Mouse (Mus musculus) hindbrain, embryonic 15.5 days (tissue): Measurements from ENCODE around the gene Tpst1. TPM values are rescaled to one million over a fixed set of nuclear protein-coding genes. Genes with fewer than 3 reads are reported as not detected.

Experiments used
- ATAC-seq: fragments of 200-750 bp; cut with Nextera tagmentation; 2 replicates; pipeline ENCODE4 v1.8.0; 2017; ENCODE audit warnings: low read depth, moderate number of reproducible peaks, moderate TSS enrichment; ENCODE audit not compliant: low FRiP score
- H3K27ac ChIP-seq: fragments of 300-500 bp; sonication (generic); replicated peaks from 2 replicates; pipeline ENCODE4 v1.5.1; 2015; ENCODE audit warnings: mild to moderate bottlenecking, inconsistent platforms
- H3K27me3 ChIP-seq: fragments of 300-500 bp; sonication (generic); 2 replicates; pipeline ENCODE4 v1.6.1; 2015; ENCODE audit warnings: control low read depth, inconsistent platforms
- H3K36me3 ChIP-seq: fragments of 300-500 bp; sonication (generic); 2 replicates; pipeline ENCODE4 v1.6.1; 2015; ENCODE audit warnings: control low read depth, inconsistent platforms
- H3K4me1 ChIP-seq: fragments of 300-500 bp; sonication (generic); replicated peaks from 2 replicates; pipeline ENCODE4 v1.6.1; 2015; ENCODE audit warnings: control low read depth, inconsistent platforms
- H3K4me2 ChIP-seq: fragments of 300-500 bp; sonication (generic); 2 replicates; pipeline ENCODE4 v1.6.1; 2015; ENCODE audit warnings: moderate library complexity, mild to moderate bottlenecking, inconsistent platforms
- H3K4me3 ChIP-seq: fragments of 300-500 bp; sonication (generic); 2 replicates; pipeline ENCODE4 v1.5.1; 2015; ENCODE audit warnings: mild to moderate bottlenecking, inconsistent platforms
- H3K9ac ChIP-seq: fragments of 300-500 bp; sonication (generic); 2 replicates; pipeline ENCODE4 v1.6.1; 2015; ENCODE audit warnings: inconsistent platforms
- H3K9me3 ChIP-seq: fragments of 300-500 bp; sonication (generic); 2 replicates; pipeline ENCODE4 v1.6.1; 2016; ENCODE audit warnings: control low read depth, inconsistent platforms
- WGBS: fragments of 180-500 bp; shearing (Covaris S2); methylation state at CpG from one replicate; pipeline ENCODE4 v1.1.7; 2015; 5-methylcytosine and 5-hydroxymethylcytosine counted together
- polyA plus RNA-seq: library from polyadenylated mRNA; unstranded; fragments of >200 nt; fragmentation: Nextera tagmentation; extraction: Ambion mirVana; gene quantifications from 2 replicates; pipeline ENCODE4 v1.2.1, GENCODE M21; 2015

Tpst1 gene
- polyA plus RNA-seq, 1 experiment from 2014 or later = 59.8 TPM

- no peak overlapping the region for H3K9ac ChIP-seq
- 0 out of 2 replicates have a peak, but pooled peaks cover 8% of the 10 kb centered on the region for H3K36me3 ChIP-seq
- no peak overlapping the region for H3K4me3 ChIP-seq
- H3K4me1 ChIP-seq = no peaks in the 10 kb centered on the region
- ATAC-seq = no peak
- H3K9me3 ChIP-seq = no peaks in the 10 kb centered on the region
- H3K27me3 ChIP-seq = no peaks in the 10 kb centered on the region
- WGBS = 94% methylated on average over 13 of the region's 13 CpGs
- no peak overlapping the region for H3K27ac ChIP-seq
- no peak overlapping the region for H3K4me2 ChIP-seq
These were observed 63.5 kb downstream of the Tpst1 start for GRCm38 (mm10) chr5:130136597-130136996.

- Histone ChIP-seq H3K4me1 (peaks cover 5% of the 10 kb centered on the region), H3K9ac (no peak overlapping the region), H3K4me3 (no peak overlapping the region), H3K27me3 (no peaks in the 10 kb centered on the region), H3K4me2 (no peak overlapping the region), H3K9me3 (no peaks in the 10 kb centered on the region), H3K36me3 (0 out of 2 replicates have a peak, but pooled peaks cover 4% of the 10 kb centered on the region), H3K27ac (no peak overlapping the region)
- 25% methylated on average over 8 of the region's 8 CpGs for whole genome bisulfite sequencing
- ATAC-seq = no peak
These were observed 66.3 kb downstream of the Tpst1 start for GRCm38 (mm10) chr5:130139393-130139792.

- Histone ChIP-seq H3K4me3 (no peak overlapping the region), H3K9me3 (no peaks in the 10 kb centered on the region), H3K4me2 (no peak overlapping the region), H3K9ac (no peak overlapping the region), H3K27me3 (no peaks in the 10 kb centered on the region), H3K36me3 (no peaks in the 10 kb centered on the region), H3K27ac (no peak overlapping the region), H3K4me1 (peaks cover 16% of the 10 kb centered on the region)
- WGBS = 79% methylated on average over 5 of the region's 5 CpGs
- ATAC-seq = no peak
These were observed 68.0 kb downstream of the Tpst1 start for GRCm38 (mm10) chr5:130141138-130141537.

GRCm38 (mm10) chr5:130142041-130142440 lies 68.9 kb downstream of the Tpst1 start:
- WGBS = 67% methylated on average over 4 of the region's 4 CpGs
- H3K9me3 ChIP-seq = no peaks in the 10 kb centered on the region
- no peak overlapping the region for H3K4me3 ChIP-seq
- H3K4me2 ChIP-seq = no peak overlapping the region
- H3K36me3 ChIP-seq = no peaks in the 10 kb centered on the region
- H3K4me1 ChIP-seq = peaks cover 19% of the 10 kb centered on the region
- ATAC-seq = no peak
- no peak overlapping the region for H3K27ac ChIP-seq
- H3K9ac ChIP-seq = no peak overlapping the region
- H3K27me3 ChIP-seq = no peaks in the 10 kb centered on the region

- H3K9ac ChIP-seq = no peak overlapping the region
- peaks cover 23% of the 10 kb centered on the region for H3K4me1 ChIP-seq
- no peaks in the 10 kb centered on the region for H3K27me3 ChIP-seq
- 0 out of 2 replicates have a peak, but pooled peaks cover under 1% of the 10 kb centered on the region for H3K36me3 ChIP-seq
- H3K27ac ChIP-seq = peak overlapping the region; percentile 92; the same call in 1 of the 2 replicates
- ATAC-seq = no peak
- no peak overlapping the region for H3K4me2 ChIP-seq
- no peak overlapping the region for H3K4me3 ChIP-seq
- H3K9me3 ChIP-seq = no peaks in the 10 kb centered on the region
- WGBS = 94% methylated on average over 7 of the region's 7 CpGs
These were observed 70.0 kb downstream of the Tpst1 start for GRCm38 (mm10) chr5:130143101-130143500.

- peak; percentile 60 for ATAC-seq
- Histone ChIP-seq H3K27ac (peak overlapping the region; percentile 92), H3K9ac (peak overlapping the region; percentile 40), H3K4me3 (peak overlapping the region; percentile 69), H3K27me3 (no peaks in the 10 kb centered on the region), H3K4me2 (peak overlapping the region; percentile 82), H3K4me1 (peaks cover 23% of the 10 kb centered on the region), H3K9me3 (no peaks in the 10 kb centered on the region), H3K36me3 (peaks cover 9% of the 10 kb centered on the region; the same call in 1 of the 2 replicates)
- 2% methylated on average over 20 of the region's 20 CpGs for WGBS
These were observed 70.8 kb downstream of the Tpst1 start for GRCm38 (mm10) chr5:130143977-130144333.

GRCm38 (mm10) chr5:130144334-130145312 lies 71.5 kb downstream of the Tpst1 start, which contains the start of gene Kctd7:
Kctd7 (plus strand) TSS chr5:130144861.
- Histone ChIP-seq H3K4me2 (peak within 1 kb of the TSS; percentile 82), H3K27ac (peak within 1 kb of the TSS; percentile 92), H3K9ac (peak within 1 kb of the TSS; percentile 87), H3K9me3 (no peaks in the 10 kb centered on the region), H3K4me3 (peak within 1 kb of the TSS; percentile 69), H3K4me1 (peaks cover 23% of the 10 kb centered on the region), H3K27me3 (no peaks in the 10 kb centered on the region), H3K36me3 (peaks cover 9% of the 10 kb centered on the region; the same call in 1 of the 2 replicates)
- peak; percentile 97 for ATAC-seq
- WGBS = under 1% methylated on average over 66 of the region's 66 CpGs

- Histone ChIP-seq H3K36me3 (peaks cover 18% of the 10 kb centered on the region), H3K4me3 (peak overlapping the region; percentile 69), H3K4me1 (peaks cover 23% of the 10 kb centered on the region), H3K4me2 (peak overlapping the region; percentile 82), H3K9me3 (no peaks in the 10 kb centered on the region), H3K9ac (peak overlapping the region; percentile 87; the same call in 1 of the 2 replicates), H3K27ac (no peak overlapping the region), H3K27me3 (no peaks in the 10 kb centered on the region)
- WGBS = 83% methylated on average over 8 of the region's 8 CpGs
- no peak for ATAC-seq
These were observed 72.8 kb downstream of the Tpst1 start for GRCm38 (mm10) chr5:130145961-130146360.

- Histone ChIP-seq H3K4me3 (no peak overlapping the region), H3K9me3 (no peaks in the 10 kb centered on the region), H3K9ac (no peak overlapping the region), H3K27me3 (no peaks in the 10 kb centered on the region), H3K36me3 (peaks cover 47% of the 10 kb centered on the region), H3K4me2 (no peak overlapping the region), H3K4me1 (peaks cover 17% of the 10 kb centered on the region), H3K27ac (no peak overlapping the region)
- no peak for ATAC-seq
- 84% methylated on average over 7 of the region's 7 CpGs for WGBS
These were observed 76.7 kb downstream of the Tpst1 start for GRCm38 (mm10) chr5:130149726-130150310.

- H3K4me2 ChIP-seq = no peak overlapping the region
- no peaks in the 10 kb centered on the region for H3K9me3 ChIP-seq
- 93% methylated on average over 2 of the region's 2 CpGs for WGBS
- no peak overlapping the region for H3K27ac ChIP-seq
- no peaks in the 10 kb centered on the region for H3K4me1 ChIP-seq
- H3K9ac ChIP-seq = no peak overlapping the region
- no peak for ATAC-seq
- H3K27me3 ChIP-seq = no peaks in the 10 kb centered on the region
- H3K36me3 ChIP-seq = peaks cover 38% of the 10 kb centered on the region
- no peak overlapping the region for H3K4me3 ChIP-seq
These were observed 81.2 kb downstream of the Tpst1 start for GRCm38 (mm10) chr5:130154286-130154685.

- H3K4me1 ChIP-seq = no peaks in the 10 kb centered on the region
- H3K27ac ChIP-seq = no peak overlapping the region
- H3K9ac ChIP-seq = no peak overlapping the region
- H3K4me3 ChIP-seq = no peak overlapping the region
- no peaks in the 10 kb centered on the region for H3K27me3 ChIP-seq
- no peaks in the 10 kb centered on the region for H3K9me3 ChIP-seq
- WGBS = 83% methylated on average over 4 of the region's 4 CpGs
- ATAC-seq = no peak
- peaks cover 8% of the 10 kb centered on the region for H3K36me3 ChIP-seq
- H3K4me2 ChIP-seq = no peak overlapping the region
These were observed 85.4 kb downstream of the Tpst1 start for GRCm38 (mm10) chr5:130158545-130158944.

- Histone ChIP-seq H3K36me3 (no peaks in the 10 kb centered on the region; the same call in 1 of the 2 replicates), H3K9me3 (no peaks in the 10 kb centered on the region), H3K27me3 (no peaks in the 10 kb centered on the region), H3K27ac (no peak overlapping the region), H3K4me3 (no peak overlapping the region), H3K4me2 (no peak overlapping the region), H3K4me1 (no peaks in the 10 kb centered on the region), H3K9ac (no peak overlapping the region)
- no peak for ATAC-seq
- whole genome bisulfite sequencing = 67% methylated on average over 7 of the region's 7 CpGs
These were observed 86.7 kb downstream of the Tpst1 start for GRCm38 (mm10) chr5:130159761-130160201.
